Mouse (Mus musculus) testis, adult 2 months (tissue): Measurements from ENCODE around the gene Luc7l.

Source experiments
- CTCF ChIP-seq: fragments of 200-500 bp; IDR thresholded peaks from 2 replicates; pipeline ENCODE4 v1.5.1; 2012; ENCODE audit warnings: low read depth, mild to moderate bottlenecking, inconsistent platforms, low read length, moderate library complexity; ENCODE audit not compliant: control insufficient read depth, insufficient read depth, insufficient replicate concordance
- POLR2A ChIP-seq: fragments of 200-500 bp; IDR thresholded peaks from 2 replicates; pipeline ENCODE4 v1.6.1; 2012; ENCODE audit warnings: low read depth, mild to moderate bottlenecking, inconsistent platforms, low read length, moderate library complexity; ENCODE audit not compliant: control insufficient read depth

DNA sequence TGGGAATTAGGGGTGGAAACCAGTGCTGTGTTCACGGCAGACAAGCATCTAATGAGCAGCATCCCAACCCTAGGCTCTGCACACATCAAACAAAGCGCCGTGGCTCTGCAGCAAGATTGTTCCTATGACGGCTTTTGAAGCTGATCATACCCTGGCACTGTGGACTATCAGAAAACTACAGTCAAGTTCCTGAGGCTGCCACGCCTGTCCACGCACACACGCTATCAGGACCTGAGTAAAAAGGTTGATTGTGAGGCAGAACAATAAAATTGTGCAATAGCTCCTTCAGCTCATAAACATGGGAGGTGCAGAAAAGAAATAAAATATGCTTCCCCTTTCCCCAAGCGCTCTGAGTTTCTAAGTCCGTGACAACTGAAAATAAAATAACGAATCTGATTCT lies 15.0 kb upstream of the Luc7l start:
- TF ChIP-seq CTCF (no peak), POLR2A (no peak)
